Mouse (Mus musculus) mature B cell (primary cell): Measurements from ENCODE around the gene Eif4e2.

Experiments used
- in situ Hi-C: fragments of 300-500 bp; cut with MboI; formaldehyde crosslinking; loops from 2 replicates; pipeline ENCODE4 v1.14.3; 2019

The Eif4e2 gene

GRCm38 (mm10) chr1:87201848-87202247 is 11.9 kb upstream of the Eif4e2 start:
- in situ Hi-C loops: no loop called here

- in situ Hi-C loops: no loop called here
Measured at GRCm38 (mm10) chr1:87203779-87204178, 9.9 kb upstream of the Eif4e2 start.

- in situ Hi-C loops: no loop called here
Measured at GRCm38 (mm10) chr1:87204465-87204864, 9.2 kb upstream of the Eif4e2 start, which contains the start of gene Chrng. Gene Chrng, plus strand, starts transcription at chr1:87204657.

- in situ Hi-C loops: no loop called here
Measured at GRCm38 (mm10) chr1:87205038-87205437, 8.7 kb upstream of the Eif4e2 start.

GRCm38 (mm10) chr1:87205502-87205901 is 8.2 kb upstream of the Eif4e2 start:
- in situ Hi-C loops: no loop called here

- in situ Hi-C loops: no loop called here
Measured at GRCm38 (mm10) chr1:87206339-87206738, 7.4 kb upstream of the Eif4e2 start.

- in situ Hi-C loops: no loop called here
Measured at GRCm38 (mm10) chr1:87211431-87211830, 2.3 kb upstream of the Eif4e2 start.

- in situ Hi-C loops: no loop called here
Measured at GRCm38 (mm10) chr1:87214748-87215147, 1.0 kb downstream of the Eif4e2 start.

- in situ Hi-C loops: no loop called here
Measured at GRCm38 (mm10) chr1:87217938-87218337, 4.2 kb downstream of the Eif4e2 start.

GRCm38 (mm10) chr1:87225739-87226138 is 12.0 kb downstream of the Eif4e2 start:
- in situ Hi-C loops: no loop called here

GRCm38 (mm10) chr1:87226409-87227159 is 12.9 kb downstream of the Eif4e2 start:
- in situ Hi-C loops: no loop called here

- in situ Hi-C loops: no loop called here
Measured at GRCm38 (mm10) chr1:87227160-87227550, 13.4 kb downstream of the Eif4e2 start.

- in situ Hi-C loops: no loop called here
Measured at GRCm38 (mm10) chr1:87230606-87231005, 16.9 kb downstream of the Eif4e2 start.

- in situ Hi-C loops: no loop called here
Measured at GRCm38 (mm10) chr1:87232197-87232596, 18.5 kb downstream of the Eif4e2 start.

GRCm38 (mm10) chr1:87239056-87239455 is 25.3 kb downstream of the Eif4e2 start:
- in situ Hi-C loops: no loop called here

- in situ Hi-C loops: no loop called here
Measured at GRCm38 (mm10) chr1:87243021-87243420, 29.3 kb downstream of the Eif4e2 start.

- in situ Hi-C loops: no loop called here
Measured at GRCm38 (mm10) chr1:87245430-87245829, 31.7 kb downstream of the Eif4e2 start.

- in situ Hi-C loops: no loop called here
Measured at GRCm38 (mm10) chr1:87245929-87246815, 32.5 kb downstream of the Eif4e2 start.

- in situ Hi-C loops: no loop called here
Measured at GRCm38 (mm10) chr1:87252040-87252609, 38.4 kb downstream of the Eif4e2 start.

- in situ Hi-C loops: no loop called here
Measured at GRCm38 (mm10) chr1:87255173-87255572, 41.5 kb downstream of the Eif4e2 start.

- in situ Hi-C loops: no loop called here
Measured at GRCm38 (mm10) chr1:87257691-87258090, 44.0 kb downstream of the Eif4e2 start.

GRCm38 (mm10) chr1:87258484-87258883 is 44.8 kb downstream of the Eif4e2 start:
- in situ Hi-C loops: no loop called here

GRCm38 (mm10) chr1:87259316-87259715 is 45.6 kb downstream of the Eif4e2 start:
- in situ Hi-C loops: no loop called here
